Mouse (Mus musculus): ENCODE measurements at regions not wholly inside any gene's neighbourhood (a gene's known extent, or its start where the extent isn't known, plus 50 kb on each side); places are given as distances from the start of the nearest gene placed in this dataset.

DNA sequence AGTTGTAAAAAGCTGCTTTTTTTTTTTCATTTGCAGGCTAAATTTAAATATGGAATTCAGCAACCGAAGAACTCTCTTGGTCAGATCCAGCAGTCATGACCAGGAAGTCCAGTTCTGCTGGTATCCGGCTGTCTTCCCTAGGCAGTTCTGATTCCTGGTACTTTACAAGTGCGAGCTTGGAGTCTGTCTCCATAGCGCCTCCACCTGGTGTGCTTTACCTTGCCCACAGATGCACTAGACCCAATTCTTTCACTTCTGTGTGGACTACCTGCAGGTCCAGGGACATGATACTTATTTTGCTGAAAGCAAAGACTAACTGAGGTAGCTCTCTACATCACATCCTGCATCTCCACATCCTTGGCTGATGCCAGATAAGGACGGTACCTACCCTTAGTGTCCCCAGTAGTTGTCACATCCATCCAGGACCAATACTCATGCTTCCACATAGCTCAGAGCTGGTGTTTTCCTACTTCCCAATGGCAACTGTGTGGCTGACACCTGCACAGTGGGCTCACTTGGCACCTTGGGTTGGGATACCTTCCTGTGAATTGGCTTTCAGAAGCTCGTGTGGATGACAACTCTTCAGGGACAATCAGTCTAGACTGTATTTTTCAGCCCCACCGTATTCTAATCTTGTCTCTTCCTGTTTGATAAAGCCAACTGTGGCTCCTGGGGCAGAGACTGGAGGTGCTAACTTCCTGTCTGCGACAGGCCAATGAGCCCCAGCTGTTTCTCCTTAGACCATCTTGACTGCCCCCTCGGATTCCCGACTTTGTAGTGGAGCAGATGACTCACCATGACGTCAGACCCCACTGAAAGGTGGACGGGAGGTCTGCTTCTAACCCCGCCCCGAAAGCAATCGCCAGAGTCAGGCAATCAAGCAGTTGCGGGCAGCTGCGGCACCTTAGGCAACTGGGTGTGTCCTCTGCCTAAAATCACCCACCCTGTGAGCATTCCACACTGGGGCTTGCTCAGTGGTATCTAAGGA, 69.1 kb upstream of the Foxo1 start:
- H3K4me3 ChIP-seq: no peak overlapping the region
- no peak overlapping the region for H3K27ac ChIP-seq (replicated peaks)
- H3K4me1 ChIP-seq: peaks cover 33% of the 10 kb centered on the region
- DNase-seq (ENCODE audit: low spot score): no peak
- 0 out of 2 replicates have a peak, but pooled peaks cover 11% of the 10 kb centered on the region for H3K27me3 ChIP-seq (replicated peaks; ENCODE audit: low read depth, poor library complexity, severe bottlenecking)
- no peaks in the 10 kb centered on the region for H3K9me3 ChIP-seq
- WGBS: 74% methylated on average over 17 of the region's 17 CpGs
- no peaks in the 10 kb centered on the region for H3K36me3 ChIP-seq (replicated peaks)

DNA sequence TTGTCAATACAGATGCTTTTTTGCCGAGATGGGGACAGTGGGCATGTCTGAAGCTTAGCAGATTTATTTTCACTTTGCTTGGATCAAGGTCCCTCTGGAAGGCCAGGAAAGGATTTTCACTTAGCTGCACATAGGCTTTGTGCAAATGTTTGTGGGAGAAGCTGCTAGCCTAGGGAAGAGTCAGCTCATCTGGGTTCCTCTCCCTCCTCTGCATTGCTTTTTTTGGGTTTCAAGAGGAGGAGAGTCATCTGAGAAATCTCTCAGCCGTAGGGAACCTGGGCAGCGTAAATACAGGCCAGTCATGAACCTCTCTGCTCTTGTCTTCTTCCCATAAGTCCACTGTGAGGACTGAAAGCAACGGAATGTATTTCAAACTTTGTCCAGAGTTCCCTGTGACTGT, 68.0 kb upstream of the Foxo1 start:
- Histone ChIP-seq H3K4me3 (no peak overlapping the region), H3K4me1 (peaks cover 25% of the 10 kb centered on the region), H3K9me3 (peaks cover 6% of the 10 kb centered on the region; the same call in 1 of the 2 replicates), H3K27ac (replicated peaks) (no peak overlapping the region), H3K36me3 (replicated peaks) (no peaks in the 10 kb centered on the region), H3K27me3 (replicated peaks; ENCODE audit: low read depth, poor library complexity, severe bottlenecking) (0 out of 2 replicates have a peak, but pooled peaks cover 4% of the 10 kb centered on the region)
- DNase-seq (ENCODE audit: low spot score): peak; percentile 5
- 78% methylated on average over 4 of the region's 4 CpGs for whole genome bisulfite sequencing

DNA sequence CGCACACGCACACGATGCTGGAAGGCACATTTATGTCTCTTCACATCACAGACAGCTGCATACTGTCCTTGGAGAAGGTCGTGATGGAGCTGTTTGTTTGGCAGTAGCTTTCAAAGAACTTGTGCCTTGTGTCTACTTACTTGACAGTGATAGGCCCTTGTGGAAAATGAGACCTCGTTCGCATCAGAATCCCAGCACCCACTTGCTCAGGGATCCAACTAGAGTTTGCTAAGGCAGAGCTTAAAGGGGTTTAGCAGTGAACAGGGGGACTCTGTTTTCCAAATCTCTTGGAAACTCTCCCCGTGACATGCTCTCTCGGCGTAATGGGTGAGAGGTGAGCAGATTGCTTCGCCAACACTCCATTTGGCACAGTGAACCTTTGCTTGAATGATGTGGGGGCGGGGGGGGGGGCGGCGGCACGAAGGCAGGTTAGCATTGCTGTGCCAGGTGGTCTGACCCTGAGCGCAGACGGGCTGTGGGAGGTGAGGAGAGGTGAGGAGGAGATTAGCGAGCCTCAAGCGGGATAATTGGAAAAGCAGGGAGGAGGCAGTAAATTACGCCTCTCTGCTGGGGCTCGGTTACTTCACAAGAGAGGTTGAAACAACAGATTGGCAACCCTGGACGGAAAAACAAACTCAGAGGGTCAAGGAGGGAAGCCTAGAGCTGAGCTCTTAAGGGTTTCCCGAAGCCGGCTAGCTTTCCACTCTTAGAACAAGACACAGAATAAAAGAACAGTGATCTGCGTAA, 57.4 kb upstream of the Foxo1 start:
- H3K36me3 ChIP-seq (replicated peaks): no peaks in the 10 kb centered on the region
- peak overlapping the region; percentile 49 for H3K4me3 ChIP-seq
- WGBS: 15% methylated on average over 24 of the region's 24 CpGs
- H3K9me3 ChIP-seq: peaks cover 4% of the 10 kb centered on the region; the same call in 1 of the 2 replicates
- peaks cover 22% of the 10 kb centered on the region for H3K27me3 ChIP-seq (replicated peaks; ENCODE audit: low read depth, poor library complexity, severe bottlenecking)
- H3K4me1 ChIP-seq: peaks cover 14% of the 10 kb centered on the region
- DNase-seq (ENCODE audit: low spot score): peak; percentile 40
- H3K27ac ChIP-seq (replicated peaks): peak overlapping the region; percentile 48

DNA sequence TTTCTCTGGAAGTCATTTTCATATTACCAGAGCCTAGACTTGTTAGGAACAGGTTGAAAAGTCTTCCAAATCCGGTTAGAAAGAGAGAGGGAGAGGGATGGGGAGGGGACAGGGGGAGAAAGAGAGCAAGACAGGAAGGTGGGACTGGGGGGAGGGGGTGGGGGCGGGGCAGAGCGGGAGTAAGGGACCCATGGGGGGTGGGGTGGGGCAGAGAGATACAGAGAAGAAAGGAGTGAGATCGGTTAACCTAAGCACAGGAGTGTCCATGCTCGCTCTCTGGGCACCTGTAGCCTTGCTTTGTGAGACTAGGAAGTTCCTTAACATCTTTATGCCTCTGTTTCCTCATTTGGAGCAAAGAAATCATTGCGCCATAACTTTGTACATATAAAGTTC, 56.8 kb upstream of the Foxo1 start:
- peaks cover 22% of the 10 kb centered on the region for H3K27me3 ChIP-seq (replicated peaks; ENCODE audit: low read depth, poor library complexity, severe bottlenecking)
- H3K9me3 ChIP-seq: no peaks in the 10 kb centered on the region
- peak overlapping the region; percentile 49 for H3K4me3 ChIP-seq
- DNase-seq (ENCODE audit: low spot score): no peak
- peaks cover 14% of the 10 kb centered on the region for H3K4me1 ChIP-seq
- 21% methylated on average over 6 of the region's 6 CpGs for WGBS
- peak overlapping the region; percentile 48; the same call in 1 of the 2 replicates for H3K27ac ChIP-seq (replicated peaks)
- H3K36me3 ChIP-seq (replicated peaks): no peaks in the 10 kb centered on the region

DNA sequence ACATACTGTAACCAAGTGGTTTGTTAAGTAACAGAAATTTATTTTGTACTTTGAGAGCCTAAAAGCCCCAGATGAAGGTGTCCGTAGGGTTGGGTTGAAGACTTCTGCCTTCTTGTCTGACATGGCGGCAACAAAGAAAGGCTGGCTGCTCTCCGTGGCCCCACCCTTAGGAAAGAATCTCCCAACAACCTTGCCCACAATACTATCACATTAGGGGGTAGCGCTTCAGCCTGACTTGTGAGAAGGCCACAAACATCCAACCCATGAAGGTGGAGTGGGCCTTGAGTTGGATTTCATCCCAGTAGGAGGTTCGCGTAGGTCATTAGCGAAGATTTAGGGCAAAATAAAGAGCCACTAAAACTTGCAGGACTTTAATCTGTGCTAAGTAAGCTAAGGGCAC, 54.0 kb upstream of the Foxo1 start:
- H3K36me3 ChIP-seq (replicated peaks): no peaks in the 10 kb centered on the region
- no peaks in the 10 kb centered on the region for H3K9me3 ChIP-seq
- no peak overlapping the region for H3K27ac ChIP-seq (replicated peaks)
- no peak overlapping the region for H3K4me3 ChIP-seq
- peaks cover 22% of the 10 kb centered on the region for H3K27me3 ChIP-seq (replicated peaks; ENCODE audit: low read depth, poor library complexity, severe bottlenecking)
- no peak for DNase-seq (ENCODE audit: low spot score)
- 93% methylated on average over 7 of the region's 7 CpGs for WGBS
- peaks cover 14% of the 10 kb centered on the region for H3K4me1 ChIP-seq

DNA sequence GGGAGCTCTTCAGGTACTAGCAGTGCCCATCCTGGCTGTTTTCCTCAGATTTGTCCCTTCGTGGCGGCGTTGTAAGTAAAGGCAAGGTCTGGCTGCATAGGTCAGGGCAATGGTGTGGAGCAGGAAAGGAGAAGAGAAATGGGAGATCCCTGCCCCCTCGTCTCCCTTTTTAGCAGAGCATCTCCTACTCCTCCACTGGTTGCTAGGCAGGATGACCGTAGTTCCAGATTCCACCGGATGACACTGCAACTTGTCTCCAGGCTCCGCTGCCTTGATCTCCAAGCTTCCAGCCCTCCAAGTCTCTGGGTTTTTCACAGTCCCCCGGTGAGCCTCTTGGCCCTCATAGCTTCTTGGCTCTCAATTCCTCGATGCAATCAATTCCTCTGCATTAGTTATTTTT, 53.1 kb upstream of the Foxo1 start:
- no peaks in the 10 kb centered on the region for H3K36me3 ChIP-seq (replicated peaks)
- WGBS: 93% methylated on average over 9 of the region's 9 CpGs
- no peak overlapping the region for H3K27ac ChIP-seq (replicated peaks)
- DNase-seq (ENCODE audit: low spot score): no peak
- H3K9me3 ChIP-seq: no peaks in the 10 kb centered on the region
- H3K4me3 ChIP-seq: no peak overlapping the region
- H3K4me1 ChIP-seq: peaks cover 14% of the 10 kb centered on the region
- peaks cover 16% of the 10 kb centered on the region for H3K27me3 ChIP-seq (replicated peaks; ENCODE audit: low read depth, poor library complexity, severe bottlenecking)
